Mouse (Mus musculus): Measurements from ENCODE around the gene Vti1a. TPM values are rescaled to one million over a fixed set of nuclear protein-coding genes. Genes with fewer than 3 reads are reported as not detected.

The Vti1a gene
- total RNA-seq, 1 experiment: 14.9 TPM

DNA sequence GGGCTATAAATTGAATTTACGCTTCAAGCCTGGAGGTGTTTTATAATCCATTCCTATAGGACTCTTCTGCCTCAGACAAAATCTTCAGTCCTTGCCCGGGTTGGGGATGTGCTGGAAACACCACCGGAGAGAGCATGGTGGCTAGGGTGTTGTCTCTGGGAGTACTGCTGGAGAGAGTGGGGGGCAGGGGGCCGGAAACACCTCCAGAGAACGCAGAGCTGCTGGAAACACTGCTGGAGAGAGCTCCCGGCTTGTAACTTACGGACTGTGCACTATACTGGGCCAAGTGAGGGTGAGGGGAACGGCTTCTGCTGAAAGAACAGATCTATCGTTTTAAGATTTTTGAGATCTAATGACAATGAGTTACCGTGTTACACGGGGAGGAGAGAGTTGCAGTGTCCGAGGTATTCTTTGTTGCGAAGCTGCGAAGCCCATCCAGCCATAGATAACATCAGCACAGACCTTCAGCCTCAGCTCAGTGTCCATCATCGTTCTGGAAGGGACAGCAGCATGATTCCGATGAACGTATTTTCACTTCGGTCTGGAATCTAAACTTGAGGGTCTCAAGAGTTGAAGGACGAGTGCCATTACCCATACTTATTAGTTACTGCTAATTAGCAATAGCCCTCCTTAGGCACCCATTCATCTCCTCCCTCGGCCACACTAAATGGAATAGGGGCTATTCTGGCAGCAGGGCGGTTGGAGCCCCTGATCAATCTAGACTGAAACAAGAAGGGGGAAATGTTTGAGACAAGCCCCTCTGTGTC is 140.4 kb downstream of the Vti1a start:
- Histone ChIP-seq H3K9me3 (ENCODE audit: control insufficient read depth, insufficient read depth, low read depth, low read length) (no peaks in the 10 kb centered on the region), H3K9ac (ENCODE audit: insufficient read depth, low read depth, low read length, poor library complexity, severe bottlenecking) (no peak overlapping the region), H3K4me3 (ENCODE audit: insufficient read depth in 1 of 2, low read depth in 1 of 2, low read length in 2 of 2, poor library complexity in 1 of 2, severe bottlenecking in 1 of 2) (no peak overlapping the region), H3K4me1 (ENCODE audit: control insufficient read depth in 2 of 2, insufficient read depth in 2 of 2, low read length in 2 of 2, poor library complexity in 1 of 2) (no peaks in the 10 kb centered on the region; a peak in 1 of 4 replicates), H3K36me3 (ENCODE audit: control insufficient read depth, insufficient read depth, low read length, poor library complexity, severe bottlenecking) (no peaks in the 10 kb centered on the region), H3K27ac (ENCODE audit: insufficient read depth, low read depth, low read length, poor library complexity, severe bottlenecking) (no peak overlapping the region)
- in situ Hi-C loops (cut with MboI; ENCODE audit: low sequenced_read_pairs in 2 of 2, unreplicated experiment in 2 of 2): no loop called here
- DNase-seq (ENCODE audit: low read depth, low spot score): no peak
- TF ChIP-seq CHD2 (IDR thresholded peaks at IDR 0.05; ENCODE audit: low read depth, low read length) (no peak), HCFC1 (IDR thresholded peaks at IDR 0.05; ENCODE audit: borderline replicate concordance, insufficient read depth, low read length) (no peak), ZC3H11A (IDR thresholded peaks at IDR 0.05; ENCODE audit: borderline replicate concordance, low read depth, low read length) (no peak), MAFK (IDR thresholded peaks at IDR 0.05; ENCODE audit: insufficient read depth, low read depth, low read length) (no peak), ZNF384 (IDR thresholded peaks at IDR 0.05; ENCODE audit: low read depth, low read length) (no peak)

DNA sequence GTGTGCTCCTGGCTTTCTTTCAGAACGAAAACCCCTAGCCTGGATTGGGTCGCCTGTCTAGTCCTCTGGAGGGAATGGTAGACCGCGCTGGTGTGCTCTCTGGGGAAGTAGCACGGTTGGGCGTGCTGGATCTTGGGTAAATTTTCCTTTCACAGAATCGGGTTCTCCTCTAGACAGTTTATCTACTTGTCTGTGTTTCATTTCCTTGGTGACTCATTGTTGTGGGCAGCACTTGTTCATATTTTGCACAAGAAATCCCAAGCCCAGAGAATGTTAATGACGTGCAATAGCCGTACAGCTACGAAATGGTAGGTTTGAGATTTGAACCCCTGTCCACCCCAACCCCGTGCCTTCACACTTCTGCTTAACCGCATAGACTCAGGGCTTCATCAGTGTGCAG is 145.9 kb downstream of the Vti1a start:
- H3K9me3 ChIP-seq (ENCODE audit: control insufficient read depth, insufficient read depth, low read depth, low read length): no peaks in the 10 kb centered on the region
- no peak for TF ChIP-seq CHD2 (IDR thresholded peaks at IDR 0.05; ENCODE audit: low read depth, low read length)
- no peak overlapping the region for H3K27ac ChIP-seq (ENCODE audit: insufficient read depth, low read depth, low read length, poor library complexity, severe bottlenecking)
- no peak for DNase-seq (ENCODE audit: low read depth, low spot score)
- no peaks in the 10 kb centered on the region for H3K36me3 ChIP-seq (ENCODE audit: control insufficient read depth, insufficient read depth, low read length, poor library complexity, severe bottlenecking)
- in situ Hi-C loops (cut with MboI; ENCODE audit: low sequenced_read_pairs in 2 of 2, unreplicated experiment in 2 of 2): no loop called here
- no peak overlapping the region for H3K4me3 ChIP-seq (ENCODE audit: insufficient read depth in 1 of 2, low read depth in 1 of 2, low read length in 2 of 2, poor library complexity in 1 of 2, severe bottlenecking in 1 of 2)
- H3K4me1 ChIP-seq (ENCODE audit: control insufficient read depth in 2 of 2, insufficient read depth in 2 of 2, low read length in 2 of 2, poor library complexity in 1 of 2): peaks cover 0 to 7% of the 10 kb centered on the region in 2 experiments; a peak in 1 of 4 replicates
- H3K9ac ChIP-seq (ENCODE audit: insufficient read depth, low read depth, low read length, poor library complexity, severe bottlenecking): no peak overlapping the region

DNA sequence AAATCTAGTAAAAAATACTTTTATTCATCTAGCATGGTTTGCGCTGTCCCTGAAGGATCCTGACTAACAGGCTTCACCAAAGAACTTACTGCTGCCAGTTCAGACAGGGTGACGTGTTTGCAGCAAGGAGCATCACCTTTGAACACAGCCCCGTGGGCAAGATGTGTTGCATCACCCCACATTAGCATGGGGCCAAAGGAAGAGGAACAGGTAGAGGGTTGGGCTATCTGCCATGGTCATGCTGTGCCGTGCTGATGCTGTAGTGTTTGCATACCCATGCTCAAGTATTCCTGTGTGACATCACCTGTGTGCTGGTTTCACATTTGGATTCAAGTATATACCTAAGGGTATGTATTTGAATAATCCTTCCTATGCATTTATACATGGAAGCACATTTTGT is 147.6 kb downstream of the Vti1a start:
- Histone ChIP-seq H3K4me1 (ENCODE audit: control insufficient read depth in 2 of 2, insufficient read depth in 2 of 2, low read length in 2 of 2, poor library complexity in 1 of 2) (peaks cover 0 to 7% of the 10 kb centered on the region in 2 experiments; a peak in 1 of 4 replicates), H3K4me3 (ENCODE audit: insufficient read depth in 1 of 2, low read depth in 1 of 2, low read length in 2 of 2, poor library complexity in 1 of 2, severe bottlenecking in 1 of 2) (no peak overlapping the region), H3K36me3 (ENCODE audit: control insufficient read depth, insufficient read depth, low read length, poor library complexity, severe bottlenecking) (no peaks in the 10 kb centered on the region), H3K9ac (ENCODE audit: insufficient read depth, low read depth, low read length, poor library complexity, severe bottlenecking) (no peak overlapping the region), H3K9me3 (ENCODE audit: control insufficient read depth, insufficient read depth, low read depth, low read length) (no peaks in the 10 kb centered on the region), H3K27ac (ENCODE audit: insufficient read depth, low read depth, low read length, poor library complexity, severe bottlenecking) (no peak overlapping the region)
- in situ Hi-C loops (cut with MboI; ENCODE audit: low sequenced_read_pairs in 2 of 2, unreplicated experiment in 2 of 2): no loop called here
- no peak for DNase-seq (ENCODE audit: low read depth, low spot score)
- TF ChIP-seq ZNF384 (IDR thresholded peaks at IDR 0.05; ENCODE audit: low read depth, low read length) (no peak), CHD2 (IDR thresholded peaks at IDR 0.05; ENCODE audit: low read depth, low read length) (no peak), HCFC1 (IDR thresholded peaks at IDR 0.05; ENCODE audit: borderline replicate concordance, insufficient read depth, low read length) (no peak), MAFK (IDR thresholded peaks at IDR 0.05; ENCODE audit: insufficient read depth, low read depth, low read length) (no peak), ZC3H11A (IDR thresholded peaks at IDR 0.05; ENCODE audit: borderline replicate concordance, low read depth, low read length) (no peak)

DNA sequence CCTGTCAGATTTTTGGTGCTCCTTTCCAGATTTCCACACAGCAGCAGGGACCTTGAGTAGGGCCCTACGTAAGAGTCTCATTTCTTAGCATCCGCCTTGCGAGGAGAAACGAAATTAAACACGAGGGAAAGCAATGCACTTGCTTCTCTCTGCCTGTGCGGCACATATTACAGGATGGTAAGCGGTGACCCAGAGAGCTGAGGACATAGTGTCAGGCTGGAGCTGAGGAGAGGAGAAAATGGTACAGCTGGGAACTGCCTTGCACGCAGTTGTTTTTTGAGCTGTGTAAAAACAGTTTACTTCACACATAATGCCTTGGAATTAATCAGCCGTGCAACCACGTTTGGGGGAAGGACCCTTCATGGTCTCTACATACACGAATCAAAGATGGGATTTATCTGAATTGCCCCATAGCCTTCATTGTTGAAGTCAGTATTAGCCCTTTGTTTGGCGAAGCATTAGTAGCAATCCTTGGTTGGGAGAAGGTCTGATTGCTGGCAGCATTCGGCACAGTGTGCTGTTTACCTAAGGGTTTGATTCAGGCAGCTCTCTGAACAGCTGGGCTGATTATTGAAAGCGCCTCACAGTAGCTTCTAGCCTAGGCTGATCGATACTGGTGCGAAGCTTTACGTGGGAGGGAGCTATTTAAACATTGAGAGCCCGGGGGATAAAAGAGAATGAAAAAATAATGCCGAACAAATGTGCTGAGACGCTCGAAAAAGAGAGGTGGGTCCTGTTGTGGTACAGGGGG is 153.4 kb downstream of the Vti1a start:
- in situ Hi-C loops (cut with MboI; ENCODE audit: low sequenced_read_pairs in 2 of 2, unreplicated experiment in 2 of 2): no loop called here
- H3K36me3 ChIP-seq (ENCODE audit: control insufficient read depth, insufficient read depth, low read length, poor library complexity, severe bottlenecking): no peaks in the 10 kb centered on the region
- no peak for DNase-seq (ENCODE audit: low read depth, low spot score)

More for the DNA sequence above, 153.4 kb downstream of the Vti1a start:
- H3K4me1 ChIP-seq (ENCODE audit: control insufficient read depth in 2 of 2, insufficient read depth in 2 of 2, low read length in 2 of 2, poor library complexity in 1 of 2): no peaks in the 10 kb centered on the region
- no peak overlapping the region for H3K9ac ChIP-seq (ENCODE audit: insufficient read depth, low read depth, low read length, poor library complexity, severe bottlenecking)
- TF ChIP-seq ZNF384 (IDR thresholded peaks at IDR 0.05; ENCODE audit: low read depth, low read length) (no peak), MAFK (IDR thresholded peaks at IDR 0.05; ENCODE audit: insufficient read depth, low read depth, low read length) (no peak), CHD2 (IDR thresholded peaks at IDR 0.05; ENCODE audit: low read depth, low read length) (no peak), HCFC1 (IDR thresholded peaks at IDR 0.05; ENCODE audit: borderline replicate concordance, insufficient read depth, low read length) (no peak), ZC3H11A (IDR thresholded peaks at IDR 0.05; ENCODE audit: borderline replicate concordance, low read depth, low read length) (no peak)
- no peak overlapping the region for H3K27ac ChIP-seq (ENCODE audit: insufficient read depth, low read depth, low read length, poor library complexity, severe bottlenecking)
- no peak overlapping the region for H3K4me3 ChIP-seq (ENCODE audit: insufficient read depth in 1 of 2, low read depth in 1 of 2, low read length in 2 of 2, poor library complexity in 1 of 2, severe bottlenecking in 1 of 2)
- no peaks in the 10 kb centered on the region for H3K9me3 ChIP-seq (ENCODE audit: control insufficient read depth, insufficient read depth, low read depth, low read length)

All from ES-E14 (cell line).